ENCODE assay signal across 24 mouse cellular contexts in genomic region chr1:43521950-43522349, GRCm38 (mm10).
DNase-seq lines count a peak whose midpoint lies in the region; ATAC-seq and TF ChIP-seq lines count a peak whose summit lies in the region.
"Had no signal": no experiment of that assay in that cellular context is flagged by ENCODE, and none has a peak within 500 bp of the region (broad histone marks: within the 10 kb centered on the region; RNA-seq: fewer than 3 reads in every experiment).

No protein-coding gene starts in this region.

- H3K4me1 ChIP-seq in intestine, embryonic 16.5 days (ENCODE audit: control insufficient read depth, insufficient read depth, low read length), result peaks cover 13% of the 10 kb centered on the region
- H3K4me1 ChIP-seq in liver, embryonic 15.5 days (replicated peaks), result peaks cover 47% of the 10 kb centered on the region
- H3K4me1 ChIP-seq in small intestine, adult 2 months (ENCODE audit: control insufficient read depth, insufficient read depth, insufficient read length, low read length), result peaks cover 16% of the 10 kb centered on the region
- H3K4me1 ChIP-seq in forebrain, embryonic 15.5 days, result no peaks in the 10 kb centered on the region; the same call in 1 of the 2 replicates
- H3K4me1 ChIP-seq: limb, embryonic 15.5 days had no signal

- peak; percentile 47 for DNase-seq in CD4-positive, CD25-positive, alpha-beta regulatory T cell, adult 2 months (ENCODE audit: low read depth, low spot score)
- no peak for DNase-seq in cerebellum, postnatal 4 days (ENCODE audit: low spot score in 2 of 2)
- DNase-seq in frontal cortex, adult 2 months (ENCODE audit: extremely low spot score in 1 of 2, low spot score in 1 of 2), result no peak
- no peak for DNase-seq in cerebellum, adult 11 months
- DNase-seq: adrenal gland, postnatal 10 days; cerebellum, adult 11-12 months; cerebellum, postnatal 14 days; gastrocnemius, adult 2 months; kidney, adult 18-20 months; kidney, postnatal 14 days; lung, postnatal 10 days; right cerebral cortex, adult 18-20 months; spleen, adult 18-20 months had no signal

- no peak for TF ChIP-seq CTCF in small intestine, adult 2 months (IDR thresholded peaks at IDR 0.05; ENCODE audit: extremely low read depth, insufficient read length, insufficient replicate concordance, low read depth, low read length)

- no peak overlapping the region for H3K9ac ChIP-seq in intestine, embryonic 16.5 days (ENCODE audit: low read depth, low read length)
- H3K9ac ChIP-seq in liver, embryonic 15.5 days, result no peak overlapping the region
- H3K9ac ChIP-seq in forebrain, embryonic 15.5 days (replicated peaks), result no peak overlapping the region
- H3K9ac ChIP-seq: embryonic facial prominence, embryonic 15.5 days; hindbrain, embryonic 14.5 days; limb, embryonic 15.5 days had no signal

- no peaks in the 10 kb centered on the region for H3K36me3 ChIP-seq in intestine, embryonic 16.5 days (ENCODE audit: control insufficient read depth, insufficient read depth, low read length)
- H3K36me3 ChIP-seq in liver, embryonic 15.5 days (replicated peaks), result no peaks in the 10 kb centered on the region
- no peaks in the 10 kb centered on the region for H3K36me3 ChIP-seq in small intestine, adult 2 months (ENCODE audit: control insufficient read depth, insufficient read depth, low read length)
- no peaks in the 10 kb centered on the region for H3K36me3 ChIP-seq in forebrain, embryonic 15.5 days
- H3K36me3 ChIP-seq: embryonic facial prominence, embryonic 15.5 days; heart, embryonic 10.5 days; limb, embryonic 15.5 days had no signal

- no peak overlapping the region for H3K4me2 ChIP-seq in intestine, embryonic 16.5 days (ENCODE audit: low read depth, low read length)
- H3K4me2 ChIP-seq in liver, embryonic 15.5 days, result no peak overlapping the region
- no peak overlapping the region for H3K4me2 ChIP-seq in forebrain, embryonic 15.5 days (replicated peaks)
- H3K4me2 ChIP-seq: embryonic facial prominence, embryonic 15.5 days; hindbrain, embryonic 14.5 days; limb, embryonic 15.5 days; midbrain, embryonic 11.5 days had no signal

- 74% methylated on average over 4 of the region's 4 CpGs for WGBS in intestine, embryonic 16.5 days
- 43% methylated on average over 4 of the region's 4 CpGs for WGBS in liver, embryonic 15.5 days (ENCODE audit: insufficient replicate concordance)
- WGBS in small intestine, adult 2 months, result 49% methylated on average over 4 of the region's 4 CpGs
- 98% methylated on average over 4 of the region's 4 CpGs for WGBS in forebrain, embryonic 15.5 days

- ATAC-seq in intestine, embryonic 16.5 days, result peak; percentile 71
- peak; percentile 30 for ATAC-seq in liver, embryonic 15.5 days (ENCODE audit: insufficient read depth)
- ATAC-seq in forebrain, embryonic 15.5 days (replicated peaks), result no peak
- ATAC-seq: activated CD4-positive, CD25-positive, alpha-beta regulatory T cell, adult 4 months had no signal

- no peaks in the 10 kb centered on the region for H3K27me3 ChIP-seq in intestine, embryonic 16.5 days (replicated peaks; ENCODE audit: control insufficient read depth, insufficient read depth, low read length)
- H3K27me3 ChIP-seq in liver, embryonic 15.5 days, result no peaks in the 10 kb centered on the region
- no peaks in the 10 kb centered on the region for H3K27me3 ChIP-seq in small intestine, adult 2 months (ENCODE audit: control insufficient read depth, insufficient read depth, low read length)
- no peaks in the 10 kb centered on the region for H3K27me3 ChIP-seq in forebrain, embryonic 15.5 days
- H3K27me3 ChIP-seq: embryonic facial prominence, embryonic 15.5 days; limb, embryonic 15.5 days had no signal

- H3K27ac ChIP-seq in intestine, embryonic 16.5 days (ENCODE audit: low read length), result peak overlapping the region; percentile 26; the same call in 1 of the 2 replicates
- peak overlapping the region; percentile 66 for H3K27ac ChIP-seq in liver, embryonic 15.5 days (replicated peaks)
- H3K27ac ChIP-seq in small intestine, adult 2 months (ENCODE audit: insufficient read depth, low read depth, low read length), result peak overlapping the region; percentile 14; the same call in 1 of the 2 replicates
- no peak overlapping the region for H3K27ac ChIP-seq in forebrain, embryonic 15.5 days (replicated peaks)
- H3K27ac ChIP-seq: embryonic facial prominence, embryonic 15.5 days; gastrocnemius, adult 2 months; heart, embryonic 10.5 days; hindbrain, embryonic 14.5 days; layer of hippocampus, adult 2 months; limb, embryonic 15.5 days had no signal

- no peak overlapping the region for H3K4me3 ChIP-seq in intestine, embryonic 16.5 days (ENCODE audit: low read length)
- no peak overlapping the region for H3K4me3 ChIP-seq in liver, embryonic 15.5 days (replicated peaks)
- no peak overlapping the region for H3K4me3 ChIP-seq in small intestine, adult 2 months (ENCODE audit: low read depth, low read length)
- no peak overlapping the region for H3K4me3 ChIP-seq in forebrain, embryonic 15.5 days
- H3K4me3 ChIP-seq: embryonic facial prominence, embryonic 15.5 days; gastrocnemius, adult 2 months; heart, embryonic 10.5 days; layer of hippocampus, adult 2 months; limb, embryonic 15.5 days had no signal

- no peak for TF ChIP-seq POLR2A in small intestine, adult 2 months (IDR thresholded peaks at IDR 0.05; ENCODE audit: low read depth, low read length)

- H3K9me3 ChIP-seq in intestine, embryonic 16.5 days (ENCODE audit: control insufficient read depth, low read length), result no peaks in the 10 kb centered on the region
- no peaks in the 10 kb centered on the region for H3K9me3 ChIP-seq in liver, embryonic 15.5 days (replicated peaks)
- H3K9me3 ChIP-seq in forebrain, embryonic 15.5 days, result no peaks in the 10 kb centered on the region
- H3K9me3 ChIP-seq: embryonic facial prominence, embryonic 15.5 days; heart, embryonic 10.5 days; limb, embryonic 15.5 days had no signal
